Mouse (Mus musculus): Measurements from ENCODE around the gene Polh.
A peak's percentile ranks its signal among the peaks of the same experiment; 100 is the strongest.

Polh gene

DNA sequence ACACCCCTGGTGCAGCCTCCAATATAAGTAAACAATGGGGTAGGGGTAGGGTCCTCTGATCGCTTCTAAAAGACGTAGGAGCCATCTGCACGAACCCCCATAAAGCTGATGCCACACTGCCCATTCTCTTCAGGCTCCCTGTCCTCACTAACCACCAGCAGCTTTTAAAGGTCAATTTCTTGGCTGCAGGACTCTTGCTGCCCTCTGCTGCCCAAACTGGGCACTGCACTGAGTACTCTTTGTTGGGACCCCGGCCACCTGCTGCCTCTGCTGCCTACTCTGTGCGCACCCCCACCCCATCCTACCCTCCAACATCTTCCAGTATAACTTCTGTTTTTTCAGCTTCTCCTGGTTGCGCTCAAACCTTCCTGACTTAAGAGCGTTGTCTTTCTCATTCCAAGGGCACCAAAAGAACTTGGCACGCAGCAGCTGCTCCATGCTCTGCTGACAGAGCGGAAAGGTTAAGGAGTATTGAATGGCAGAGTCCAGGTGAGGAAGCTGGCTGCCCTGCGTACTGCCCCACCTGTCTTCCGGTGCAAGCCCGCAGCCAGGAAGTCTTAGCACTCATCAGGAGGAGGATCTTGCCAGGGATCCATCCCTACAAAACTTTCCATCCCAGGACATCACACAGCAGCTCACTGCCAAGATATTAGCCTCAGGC lies 70.3 kb downstream of the Polh start:
- peak; percentile 24 for DNase-seq (ENCODE audit: extremely low read depth, low read depth)

DNA sequence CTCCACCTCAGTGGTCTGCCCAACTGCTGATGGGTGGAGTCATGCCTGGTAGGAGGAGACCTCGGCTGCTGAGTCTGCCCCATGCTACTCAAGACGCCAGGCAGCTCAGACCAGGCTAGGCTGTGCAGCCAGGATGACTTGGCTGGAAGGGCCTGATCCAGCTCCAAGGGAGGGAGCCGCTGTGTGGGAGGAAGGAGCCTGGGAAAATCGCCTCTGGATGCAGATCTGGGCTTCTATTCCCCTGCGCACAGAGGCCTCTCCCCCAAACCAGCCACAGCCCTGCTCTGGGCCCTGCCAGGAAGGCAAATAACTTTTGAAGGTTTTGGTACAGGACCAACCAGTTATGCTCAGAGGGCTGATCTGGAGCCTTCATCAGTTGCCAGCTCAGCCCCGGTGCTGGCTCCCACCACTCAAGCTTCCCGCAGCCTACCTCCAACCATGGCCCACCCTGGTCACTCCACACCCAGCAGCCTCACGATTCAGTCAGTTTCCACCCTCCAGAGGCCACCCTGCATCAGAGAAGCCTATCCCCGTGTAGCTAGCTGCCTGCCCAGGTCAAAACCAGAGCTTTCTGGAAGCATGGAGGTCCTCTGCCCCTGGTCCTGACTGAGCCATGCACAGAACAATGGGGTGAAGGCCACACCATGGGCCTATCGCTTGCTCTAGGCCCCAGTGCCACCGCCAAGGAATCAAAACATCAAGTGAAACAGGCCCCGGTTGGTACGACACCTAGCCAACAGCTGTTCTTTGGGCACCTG lies 72.5 kb downstream of the Polh start:
- no peak for DNase-seq (ENCODE audit: extremely low read depth, low read depth)

DNA sequence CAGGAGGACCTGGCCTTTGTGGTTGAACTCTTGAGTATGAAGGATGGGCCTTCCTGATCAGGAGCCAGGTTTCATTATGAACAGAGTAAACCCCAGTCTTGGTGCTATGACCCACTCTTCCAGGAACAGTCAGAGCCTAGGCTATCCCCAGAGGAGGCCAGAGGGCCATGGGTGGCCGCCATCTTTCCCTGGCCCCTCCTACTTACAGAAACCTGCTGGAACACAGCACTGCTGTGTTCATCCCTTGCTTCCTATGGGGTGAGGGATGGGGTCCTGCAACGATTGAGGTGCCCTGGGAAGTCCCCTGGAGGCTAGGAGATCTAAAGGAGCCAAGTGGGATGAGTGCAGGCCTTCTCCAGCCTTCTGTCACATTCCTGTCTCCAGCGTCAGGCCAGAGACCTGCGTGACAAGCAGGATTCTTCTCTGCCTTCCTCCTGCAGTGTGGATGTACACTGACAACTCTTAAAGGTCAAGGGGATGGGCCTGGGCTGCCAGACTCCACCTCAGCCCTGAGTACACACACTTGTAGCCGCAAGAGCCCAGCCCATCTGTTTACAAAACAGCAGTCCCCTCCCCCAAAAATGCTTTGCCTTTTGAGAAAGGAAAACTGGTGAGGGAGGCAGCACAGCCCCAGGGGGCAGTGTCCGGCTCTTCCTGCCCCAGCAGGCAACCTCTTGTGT lies 74.5 kb downstream of the Polh start:
- DNase-seq (ENCODE audit: extremely low read depth, low read depth), result no peak

DNA sequence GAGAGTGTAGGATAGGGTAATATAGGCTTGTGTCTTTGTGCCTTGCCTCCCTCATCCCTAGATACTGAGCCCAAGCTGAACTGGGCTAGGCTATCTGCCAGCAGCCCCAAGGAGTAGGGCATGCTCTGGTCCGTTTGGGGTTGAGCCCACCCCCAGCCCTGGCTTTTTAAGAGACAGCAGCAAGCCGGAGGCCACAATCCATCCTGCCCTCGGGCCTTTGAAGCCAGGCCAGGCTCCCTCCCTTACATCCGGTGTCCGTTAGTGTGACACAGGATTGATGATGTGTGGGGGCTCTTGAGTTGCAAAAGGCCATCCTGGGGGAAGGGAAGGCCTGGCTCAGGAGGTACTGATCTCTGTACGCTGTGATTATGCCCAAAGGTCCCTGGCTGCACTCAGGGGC lies 75.8 kb downstream of the Polh start:
- no peak for DNase-seq (ENCODE audit: extremely low read depth, low read depth)

DNA sequence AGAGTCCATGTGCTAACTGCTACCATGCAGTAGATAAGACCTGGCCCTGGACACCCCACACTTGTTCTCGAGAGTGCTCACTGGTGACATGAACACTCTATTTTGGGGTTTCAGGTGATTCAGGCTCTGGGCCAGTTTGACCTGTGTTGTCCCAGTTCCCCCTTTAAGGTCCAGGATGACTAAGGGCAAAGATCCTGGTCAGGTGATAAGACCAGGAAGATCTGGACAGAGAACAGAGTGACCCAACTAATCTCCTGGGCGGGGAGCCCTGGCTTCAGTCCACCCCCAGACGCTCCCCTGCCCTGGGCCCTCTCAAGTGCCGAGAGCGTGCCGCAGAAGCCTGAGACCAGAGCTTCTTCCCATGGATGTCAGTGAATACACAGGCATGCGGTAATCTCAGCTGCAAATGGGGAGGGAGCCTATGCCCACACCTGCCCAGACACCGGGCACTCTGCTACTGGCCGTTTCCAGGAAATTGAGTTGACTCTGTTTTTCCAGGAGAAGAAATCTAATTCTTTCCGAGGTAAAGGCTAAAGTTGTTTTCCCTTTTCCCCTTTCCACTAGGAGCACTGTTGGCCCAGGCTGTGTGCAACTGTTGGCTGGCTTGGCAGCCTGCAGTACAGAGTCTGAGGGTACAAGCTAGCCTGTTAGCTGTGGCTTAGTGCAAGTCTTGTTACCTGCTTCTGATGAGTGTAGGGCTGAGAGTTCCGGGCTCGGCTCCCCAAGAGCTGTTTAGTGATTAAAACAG lies 78.3 kb downstream of the Polh start:
- DNase-seq (ENCODE audit: extremely low read depth, low read depth), result no peak

DNA sequence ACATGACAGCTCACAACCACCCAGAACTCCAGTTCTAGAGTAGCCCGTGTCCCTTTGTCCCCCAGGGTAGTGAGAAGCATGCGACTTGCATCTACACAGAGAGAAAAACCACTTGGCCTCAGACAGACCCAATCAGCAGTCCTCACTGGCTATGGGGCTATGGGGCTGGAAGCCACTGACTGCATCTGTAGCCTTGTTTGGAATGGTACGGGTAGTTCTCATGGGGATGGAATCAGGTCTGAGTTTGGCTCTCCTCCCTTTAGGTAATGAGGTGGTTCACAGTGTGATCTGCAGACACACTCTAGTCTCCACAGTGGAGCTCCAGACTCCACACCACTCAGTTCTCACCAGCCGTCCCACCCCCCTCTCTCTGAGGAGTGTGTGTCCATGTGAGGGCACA lies 79.2 kb downstream of the Polh start:
- no peak for DNase-seq (ENCODE audit: extremely low read depth, low read depth)

DNA sequence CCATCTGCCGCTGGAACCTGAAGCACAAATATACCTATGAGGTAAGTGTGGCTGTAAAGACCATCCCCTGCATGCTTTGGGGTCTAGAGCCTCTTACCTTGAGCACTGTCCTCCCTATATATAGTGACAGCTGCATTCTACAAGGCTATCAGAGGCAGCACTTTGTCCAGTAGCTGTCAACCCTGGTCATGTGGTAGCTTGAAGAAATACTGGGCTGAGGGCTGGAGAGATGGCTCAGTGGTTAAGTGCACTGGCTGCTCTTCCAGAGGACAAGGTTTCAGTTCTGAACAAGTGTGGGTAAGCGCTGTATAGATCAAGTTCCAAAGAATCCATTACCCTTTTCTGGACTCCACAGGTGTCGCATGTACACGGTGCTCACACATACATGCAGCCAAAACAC lies 79.7 kb downstream of the Polh start:
- no peak for DNase-seq (ENCODE audit: extremely low read depth, low read depth)

Measured in MEL-GATA-1-ER (cell line).